Mouse (Mus musculus) ZHBTc4 (cell line): Measurements from ENCODE around the gene Sppl2b.

Experiments used
- DNase-seq: peaks from one replicate; pipeline ENCODE4 v3.0.0-alpha.2; 2011; ENCODE audit warnings: low read depth, low spot score

The Sppl2b gene

GRCm38 (mm10) chr10:80896581-80897485 lies 41.8 kb downstream of the Sppl2b start:
- DNase-seq, result no peak

- DNase-seq, result peak; percentile 85
Measured at GRCm38 (mm10) chr10:80897861-80898510, 42.9 kb downstream of the Sppl2b start.

- no peak for DNase-seq
Measured at GRCm38 (mm10) chr10:80899074-80899473, 44.0 kb downstream of the Sppl2b start.

GRCm38 (mm10) chr10:80899591-80900317 lies 44.7 kb downstream of the Sppl2b start:
- no peak for DNase-seq

- DNase-seq, result peak; percentile 100
Measured at GRCm38 (mm10) chr10:80900318-80901247, 45.5 kb downstream of the Sppl2b start, which contains the start of gene Timm13. Gene Timm13 (minus strand): TSS chr10:80900969.

GRCm38 (mm10) chr10:80901409-80902272 lies 46.6 kb downstream of the Sppl2b start:
- no peak for DNase-seq

- no peak for DNase-seq
Measured at GRCm38 (mm10) chr10:80902273-80902940, 47.3 kb downstream of the Sppl2b start.

GRCm38 (mm10) chr10:80903282-80903681 lies 48.2 kb downstream of the Sppl2b start:
- DNase-seq, result no peak

GRCm38 (mm10) chr10:80904004-80904693 lies 49.1 kb downstream of the Sppl2b start:
- DNase-seq, result no peak

- no peak for DNase-seq
Measured at GRCm38 (mm10) chr10:80904709-80905108, 49.6 kb downstream of the Sppl2b start.

- no peak for DNase-seq
Measured at GRCm38 (mm10) chr10:80909375-80910162, 54.5 kb downstream of the Sppl2b start.

- no peak for DNase-seq
Measured at GRCm38 (mm10) chr10:80911354-80911753, 56.3 kb downstream of the Sppl2b start.

- DNase-seq, result no peak
Measured at GRCm38 (mm10) chr10:80911891-80912290, 56.8 kb downstream of the Sppl2b start.

GRCm38 (mm10) chr10:80913364-80914011 lies 58.4 kb downstream of the Sppl2b start:
- DNase-seq, result no peak

GRCm38 (mm10) chr10:80914253-80914656 lies 59.2 kb downstream of the Sppl2b start:
- DNase-seq, result no peak

- DNase-seq, result no peak
Measured at GRCm38 (mm10) chr10:80915260-80915659, 60.2 kb downstream of the Sppl2b start.

GRCm38 (mm10) chr10:80915736-80916135 lies 60.7 kb downstream of the Sppl2b start:
- no peak for DNase-seq
